In the genomic region with DNA sequence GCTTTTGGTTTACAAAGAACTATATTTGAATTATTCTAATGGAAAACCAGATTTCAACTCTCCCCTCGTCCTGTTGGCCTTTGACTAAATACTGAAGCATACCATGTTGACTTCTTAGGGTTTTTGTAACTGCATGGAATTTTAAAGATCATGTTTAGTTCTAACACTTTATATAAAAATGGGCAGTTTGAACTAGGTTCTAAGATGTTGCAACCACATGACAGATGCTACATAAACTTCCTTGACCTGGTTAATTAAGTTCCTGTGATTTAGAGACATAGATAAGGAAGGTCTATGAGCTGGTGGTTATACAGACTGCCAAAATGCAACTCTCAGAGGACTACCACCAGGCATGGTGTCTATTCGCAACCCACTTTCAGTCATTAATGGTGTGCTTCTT, we compare ENCODE assay signal across 9 mouse cellular contexts. TPM values are rescaled to one million over a fixed set of nuclear protein-coding genes. Genes with fewer than 3 reads are reported as not detected.
DNase-seq lines count a peak whose midpoint lies in the region; ATAC-seq and TF ChIP-seq lines count a peak whose summit lies in the region.
"Had no signal": no experiment of that assay in that cellular context is flagged by ENCODE, and none has a peak within 500 bp of the region (broad histone marks: within the 10 kb centered on the region; RNA-seq: fewer than 3 reads in every experiment).

No protein-coding gene starts in this region.

- peaks cover 24% of the 10 kb centered on the region for H3K4me1 ChIP-seq in hindbrain, embryonic 15.5 days (replicated peaks)
- H3K4me1 ChIP-seq in hindbrain, embryonic 10.5 days (replicated peaks): peaks cover 23% of the 10 kb centered on the region
- peaks cover 4% of the 10 kb centered on the region; the same call in 1 of the 2 replicates for H3K4me1 ChIP-seq in bone marrow, adult 2 months (ENCODE audit: control insufficient read depth, insufficient read depth, low read length)
- H3K4me1 ChIP-seq in embryonic facial prominence, embryonic 15.5 days: peaks cover 18% of the 10 kb centered on the region

- no peak overlapping the region for H3K9ac ChIP-seq in hindbrain, embryonic 15.5 days
- H3K9ac ChIP-seq in embryonic facial prominence, embryonic 15.5 days: no peak overlapping the region

- no peak for TF ChIP-seq POLR2A in bone marrow, adult 2 months (IDR thresholded peaks at IDR 0.05; ENCODE audit: borderline replicate concordance, control insufficient read depth, low read depth, low read length)

- no peak for TF ChIP-seq CTCF in bone marrow, adult 2 months (IDR thresholded peaks at IDR 0.05; ENCODE audit: control insufficient read depth, insufficient read depth, low read length)

- WGBS in hindbrain, embryonic 15.5 days: 86% methylated on average over 2 of the region's 2 CpGs
- WGBS in hindbrain, embryonic 10.5 days: 89% methylated on average over 2 of the region's 2 CpGs
- WGBS in bone marrow, adult 2 months: 58% methylated on average over 2 of the region's 2 CpGs
- WGBS in embryonic facial prominence, embryonic 15.5 days: 92% methylated on average over 2 of the region's 2 CpGs
- 75% methylated on average over 2 of the region's 2 CpGs for WGBS in macrophage (ENCODE audit: missing documents)

- peaks cover 78% of the 10 kb centered on the region for H3K79me2 ChIP-seq in macrophage (ENCODE audit: inconsistent target)

- no peaks in the 10 kb centered on the region for H3K36me3 ChIP-seq in hindbrain, embryonic 15.5 days
- H3K36me3 ChIP-seq in hindbrain, embryonic 10.5 days: no peaks in the 10 kb centered on the region
- H3K36me3 ChIP-seq in embryonic facial prominence, embryonic 15.5 days: no peaks in the 10 kb centered on the region
- H3K36me3 ChIP-seq in macrophage (ENCODE audit: inconsistent target): peaks cover 6% of the 10 kb centered on the region; the same call in 1 of the 2 replicates

- peak overlapping the region; percentile 94 for H3K4me2 ChIP-seq in hindbrain, embryonic 15.5 days
- H3K4me2 ChIP-seq in embryonic facial prominence, embryonic 15.5 days (replicated peaks): 0 out of 2 replicates have a peak overlapping the region, but pooled peaks have one; percentile 99

- no peak overlapping the region for H3K27ac ChIP-seq in hindbrain, embryonic 15.5 days (replicated peaks)
- no peak overlapping the region for H3K27ac ChIP-seq in hindbrain, embryonic 10.5 days
- no peak overlapping the region for H3K27ac ChIP-seq in bone marrow, adult 2 months (ENCODE audit: control insufficient read depth, insufficient read depth, low read depth, low read length, poor library complexity)
- no peak overlapping the region for H3K27ac ChIP-seq in embryonic facial prominence, embryonic 15.5 days (replicated peaks)
- no peak overlapping the region for H3K27ac ChIP-seq in macrophage

- H3K9me3 ChIP-seq in hindbrain, embryonic 15.5 days: no peaks in the 10 kb centered on the region
- H3K9me3 ChIP-seq in hindbrain, embryonic 10.5 days: no peaks in the 10 kb centered on the region
- no peaks in the 10 kb centered on the region for H3K9me3 ChIP-seq in embryonic facial prominence, embryonic 15.5 days (replicated peaks)

- no peaks in the 10 kb centered on the region for H3K27me3 ChIP-seq in hindbrain, embryonic 15.5 days
- H3K27me3 ChIP-seq in hindbrain, embryonic 10.5 days (ENCODE audit: insufficient read depth, poor library complexity, severe bottlenecking): peaks cover 19% of the 10 kb centered on the region
- H3K27me3 ChIP-seq in embryonic facial prominence, embryonic 15.5 days: no peaks in the 10 kb centered on the region

- no peak for ATAC-seq in hindbrain, embryonic 15.5 days (ENCODE audit: low FRiP score, low read depth)
- no peak for ATAC-seq in embryonic facial prominence, embryonic 15.5 days (ENCODE audit: insufficient number of reproducible peaks, low FRiP score, low TSS enrichment, low read depth)
- ATAC-seq: inflammation-experienced regulatory T-cells, adult 6 months had no signal

- DNase-seq in hindbrain, embryonic 10.5 days (ENCODE audit: low spot score): no peak
- DNase-seq in right cerebral cortex, postnatal 14 days: no peak
- no peak for DNase-seq in gastrocnemius, postnatal 25 days

- H3K4me3 ChIP-seq in hindbrain, embryonic 15.5 days: peak overlapping the region; percentile 66
- no peak overlapping the region for H3K4me3 ChIP-seq in hindbrain, embryonic 10.5 days
- peak overlapping the region; percentile 7 for H3K4me3 ChIP-seq in bone marrow, adult 2 months (replicated peaks; ENCODE audit: control insufficient read depth, low read depth, low read length)
- H3K4me3 ChIP-seq in embryonic facial prominence, embryonic 15.5 days (replicated peaks): no peak overlapping the region
- peak overlapping the region; percentile 78 for H3K4me3 ChIP-seq in macrophage (ENCODE audit: inconsistent target)
- H3K4me3 ChIP-seq: myocyte had no signal

RNA-seq across cellular contexts. Expression of a gene that starts 4.1 kb away (rescaled TPM):
- polyA plus RNA-seq in hindbrain, embryonic 15.5 days (2015; fragmentation: Nextera tagmentation; extraction: Ambion mirVana): 4.8 and 4.9 TPM in 2 replicates
- 2.0 and 2.1 TPM in 2 replicates for polyA plus RNA-seq in hindbrain, embryonic 10.5 days (2016; fragmentation: Nextera tagmentation; extraction: Ambion mirVana)
- polyA plus RNA-seq in bone marrow, adult 2 months (2011; ENCODE audit: insufficient read depth, insufficient read length, low replicate concordance, missing spikeins): 9.8 and 14.8 TPM in 2 replicates
- 6.4 TPM in 2 replicates for polyA plus RNA-seq in embryonic facial prominence, embryonic 15.5 days (2015; fragmentation: Nextera tagmentation; extraction: Ambion mirVana)
- total RNA-seq in macrophage (2018; cell fraction: chromatin; rRNA removed): 100 to 1,000 TPM in 25 of 26 experiments, 10 to 100 TPM in 1; 89.6 to 892 (median 168) TPM
- 100 to 1,000 TPM in 11 of 26 experiments, 10 to 100 TPM in 15; 39.7 to 175 (median 78.7) TPM for total RNA-seq in macrophage (2018; cell fraction: cytosol; rRNA removed)
- total RNA-seq in macrophage (2018; cell fraction: nucleus; rRNA removed): 100 to 1,000 TPM; 112 to 558 (median 184) TPM
- polyA plus RNA-seq in macrophage (2018): 78.0 to 86.5 TPM (median 79.4 TPM) in 3 replicates
- total RNA-seq in gastrocnemius, postnatal 25 days (2021): 10 to 100 TPM in 1 of 2 experiments, 1 to 10 TPM in 1; 9.3 to 15.8 TPM

Comparison
In these comparisons a context has a peak if more than half of its experiments do, and no peak if none do; other contexts are left out.
1. H3K4me3 ChIP-seq: peak in hindbrain, embryonic 15.5 days (single experiment), bone marrow, adult 2 months (single experiment) and macrophage (single experiment); none in hindbrain, embryonic 10.5 days (single experiment) and embryonic facial prominence, embryonic 15.5 days (single experiment).